Mouse (Mus musculus): ENCODE results near the gene Spata3.
"Not testable (repeated sequence)": the region's sequence is repeated elsewhere in the genome, so short reads cannot be mapped to it uniquely, and the experiment has no call there.

Gene Spata3

GRCm38 (mm10) chr1:86016516-86016915 is at the start of gene Spata3:
TSS of gene Spata3 (plus strand) at chr1:86016816.
- no peak for DNase-seq (ENCODE audit: low spot score)

GRCm38 (mm10) chr1:85969081-85969480 is 47.5 kb upstream of the Spata3 start:
- no peak for DNase-seq (ENCODE audit: low spot score)

GRCm38 (mm10) chr1:85969519-85969918 is 47.1 kb upstream of the Spata3 start:
- DNase-seq (ENCODE audit: low spot score) = no peak

- DNase-seq (ENCODE audit: low spot score) = no peak
Observed at GRCm38 (mm10) chr1:85971070-85971469, 45.5 kb upstream of the Spata3 start.

- DNase-seq (ENCODE audit: low spot score) = no peak
Observed at GRCm38 (mm10) chr1:85972341-85972740, 44.3 kb upstream of the Spata3 start.

- no peak for DNase-seq (ENCODE audit: low spot score)
Observed at GRCm38 (mm10) chr1:85973468-85973877, 43.1 kb upstream of the Spata3 start.

GRCm38 (mm10) chr1:85977709-85978108 is 38.9 kb upstream of the Spata3 start:
- no peak for DNase-seq (ENCODE audit: low spot score)

GRCm38 (mm10) chr1:85981738-85982357 is 34.8 kb upstream of the Spata3 start:
- DNase-seq (ENCODE audit: low spot score) = no peak

GRCm38 (mm10) chr1:85985784-85986183 is 30.8 kb upstream of the Spata3 start:
- no peak for DNase-seq (ENCODE audit: low spot score)

- DNase-seq (ENCODE audit: low spot score) = no peak
Observed at GRCm38 (mm10) chr1:85988351-85988750, 28.3 kb upstream of the Spata3 start.

GRCm38 (mm10) chr1:85988882-85989281 is 27.7 kb upstream of the Spata3 start:
- DNase-seq (ENCODE audit: low spot score) = not testable (repeated sequence)

GRCm38 (mm10) chr1:85992175-85992574 is 24.4 kb upstream of the Spata3 start:
- DNase-seq (ENCODE audit: low spot score) = no peak

GRCm38 (mm10) chr1:85993541-85993940 is 23.1 kb upstream of the Spata3 start:
- no peak for DNase-seq (ENCODE audit: low spot score)

GRCm38 (mm10) chr1:85997221-85997620 is 19.4 kb upstream of the Spata3 start:
- no peak for DNase-seq (ENCODE audit: low spot score)

- DNase-seq (ENCODE audit: low spot score) = no peak
Observed at GRCm38 (mm10) chr1:85998012-85998411, 18.6 kb upstream of the Spata3 start.

- DNase-seq (ENCODE audit: low spot score) = no peak
Observed at GRCm38 (mm10) chr1:85999853-86000570, 16.6 kb upstream of the Spata3 start.

- no peak for DNase-seq (ENCODE audit: low spot score)
Observed at GRCm38 (mm10) chr1:86005540-86005939, 11.1 kb upstream of the Spata3 start.

GRCm38 (mm10) chr1:86006040-86006439 is 10.6 kb upstream of the Spata3 start:
- DNase-seq (ENCODE audit: low spot score) = no peak

GRCm38 (mm10) chr1:86007778-86008177 is 8.8 kb upstream of the Spata3 start:
- peak; percentile 95 for DNase-seq (ENCODE audit: low spot score)

- DNase-seq (ENCODE audit: low spot score) = not testable (repeated sequence)
Observed at GRCm38 (mm10) chr1:86015758-86016157, 858 bp upstream of the Spata3 start.

- DNase-seq (ENCODE audit: low spot score) = peak; percentile 77
Observed at GRCm38 (mm10) chr1:86018235-86019055, 1.8 kb downstream of the Spata3 start.

- DNase-seq (ENCODE audit: low spot score) = no peak
Observed at GRCm38 (mm10) chr1:86021365-86021989, 4.9 kb downstream of the Spata3 start.
